Comparison of ENCODE assay signal across 8 mouse cellular contexts in genomic region chr13:108542342-108542761, GRCm38 (mm10).
DNase-seq lines count a peak whose midpoint lies in the region; ATAC-seq and TF ChIP-seq lines count a peak whose summit lies in the region.

No protein-coding gene starts in this region.

- intact Hi-C loops in gastrocnemius, postnatal 14 days (cut with DNase I; ENCODE audit: low total_unique reads) = no loop called here

- no peaks in the 10 kb centered on the region for H3K9me3 ChIP-seq in lung, postnatal 0 days (ENCODE audit: low read length)
- no peaks in the 10 kb centered on the region for H3K9me3 ChIP-seq in heart, embryonic 16.5 days (replicated peaks; ENCODE audit: control insufficient read depth, low read length)
- H3K9me3 ChIP-seq in stomach, embryonic 15.5 days = no peaks in the 10 kb centered on the region

- ATAC-seq in lung, postnatal 0 days = no peak
- no peak for ATAC-seq in heart, embryonic 16.5 days (replicated peaks; ENCODE audit: extremely low read depth, insufficient read depth, low FRiP score)
- peak; percentile 14; the same call in 1 of the 2 replicates for ATAC-seq in stomach, embryonic 15.5 days (ENCODE audit: insufficient read depth, low FRiP score, low read depth)
- ATAC-seq in cerebellum, adult (ENCODE audit: insufficient number of reproducible peaks, low FRiP score, low TSS enrichment) = no peak

- TF ChIP-seq CTCF in lung, postnatal 0 days (IDR thresholded peaks at IDR 0.05) = no peak

- no peaks in the 10 kb centered on the region for H3K27me3 ChIP-seq in lung, postnatal 0 days (replicated peaks; ENCODE audit: insufficient read depth, low read length)
- H3K27me3 ChIP-seq in heart, embryonic 16.5 days (ENCODE audit: control insufficient read depth, insufficient read depth, low read length) = no peaks in the 10 kb centered on the region
- no peaks in the 10 kb centered on the region for H3K27me3 ChIP-seq in stomach, embryonic 15.5 days (replicated peaks)

- H3K9ac ChIP-seq in lung, postnatal 0 days (replicated peaks; ENCODE audit: low read depth) = no peak overlapping the region
- H3K9ac ChIP-seq in heart, embryonic 16.5 days (ENCODE audit: low read length) = no peak overlapping the region
- no peak overlapping the region for H3K9ac ChIP-seq in stomach, embryonic 15.5 days

- H3K4me1 ChIP-seq in lung, postnatal 0 days (ENCODE audit: insufficient read depth, low read depth, low read length) = no peaks in the 10 kb centered on the region
- no peaks in the 10 kb centered on the region for H3K4me1 ChIP-seq in heart, embryonic 16.5 days (ENCODE audit: control insufficient read depth, insufficient read depth, low read length)
- no peaks in the 10 kb centered on the region for H3K4me1 ChIP-seq in stomach, embryonic 15.5 days

- peak; percentile 8 for DNase-seq in gastrocnemius, postnatal 14 days
- DNase-seq in gastrocnemius, postnatal 25 days = no peak
- DNase-seq in lung, postnatal 0 days (ENCODE audit: low spot score) = peak; percentile 36
- no peak for DNase-seq in lung, postnatal 36 days
- no peak for DNase-seq in thymus, postnatal 14 days

- TF ChIP-seq EP300 in lung, postnatal 0 days (IDR thresholded peaks at IDR 0.05) = no peak

- no peaks in the 10 kb centered on the region for H3K36me3 ChIP-seq in lung, postnatal 0 days (ENCODE audit: insufficient read depth, low read length)
- no peaks in the 10 kb centered on the region for H3K36me3 ChIP-seq in heart, embryonic 16.5 days (ENCODE audit: control insufficient read depth, insufficient read depth)
- no peaks in the 10 kb centered on the region for H3K36me3 ChIP-seq in stomach, embryonic 15.5 days

- WGBS in lung, postnatal 0 days = 53% methylated on average over 5 of the region's 5 CpGs
- 60% methylated on average over 5 of the region's 5 CpGs for WGBS in heart, embryonic 16.5 days
- WGBS in stomach, embryonic 15.5 days = 58% methylated on average over 5 of the region's 5 CpGs

- no peak overlapping the region for H3K4me3 ChIP-seq in lung, postnatal 0 days (ENCODE audit: low read depth, low read length)
- H3K4me3 ChIP-seq in heart, embryonic 16.5 days (ENCODE audit: low read length) = no peak overlapping the region
- H3K4me3 ChIP-seq in stomach, embryonic 15.5 days (replicated peaks) = no peak overlapping the region

- H3K27ac ChIP-seq in lung, postnatal 0 days (ENCODE audit: low read length) = no peak overlapping the region
- H3K27ac ChIP-seq in heart, embryonic 16.5 days (ENCODE audit: low read length) = peak overlapping the region; percentile 51; the same call in 1 of the 2 replicates
- H3K27ac ChIP-seq in stomach, embryonic 15.5 days = peak overlapping the region; percentile 48; the same call in 1 of the 2 replicates

- no peak overlapping the region for H3K4me2 ChIP-seq in lung, postnatal 0 days (replicated peaks; ENCODE audit: low read depth, low read length)
- no peak overlapping the region for H3K4me2 ChIP-seq in heart, embryonic 16.5 days (ENCODE audit: low read depth, low read length)
- no peak overlapping the region for H3K4me2 ChIP-seq in stomach, embryonic 15.5 days

Comparison
In these comparisons a context has a peak if more than half of its experiments do, and no peak if none do; other contexts are left out.
1. DNase-seq: peak in gastrocnemius, postnatal 14 days (single experiment) and lung, postnatal 0 days (single experiment); none in gastrocnemius, postnatal 25 days (single experiment), lung, postnatal 36 days (single experiment) and thymus, postnatal 14 days (single experiment).